Mouse (Mus musculus) liver, postnatal 0 days (tissue): ENCODE measurements around the gene Lrtm2. TPM values are rescaled to one million over a fixed set of nuclear protein-coding genes. Genes with fewer than 3 reads are reported as not detected.
"Not testable (repeated sequence)": the region's sequence is repeated elsewhere in the genome, so short reads cannot be mapped to it uniquely, and the experiment has no call there.

Source experiments
- ATAC-seq: fragments of 200-750 bp; cut with Nextera tagmentation; 2 replicates; pipeline ENCODE4 v1.8.0; 2017; ENCODE audit warnings: mild to moderate bottlenecking, moderate library complexity
- DNase-seq: peaks from one replicate; pipeline ENCODE4 v3.0.0-alpha.2; 2016
- H3K27ac ChIP-seq: fragments of 300-500 bp; sonication (generic); 2 replicates; pipeline ENCODE4 v1.5.1; 2014; ENCODE audit warnings: antibody characterized with exemption, moderate library complexity, mild to moderate bottlenecking, low read depth
- H3K27me3 ChIP-seq: fragments of 300-500 bp; sonication (generic); 2 replicates; pipeline ENCODE4 v1.6.1; 2014; ENCODE audit warnings: low read length, control low read depth, mixed read lengths; ENCODE audit not compliant: insufficient read depth
- H3K36me3 ChIP-seq: fragments of 300-500 bp; sonication (generic); replicated peaks from 2 replicates; pipeline ENCODE4 v1.6.1; 2014; ENCODE audit warnings: mild to moderate bottlenecking, control low read depth, low read length, moderate library complexity, mixed read lengths; ENCODE audit not compliant: insufficient read depth
- H3K4me1 ChIP-seq: fragments of 300-500 bp; sonication (generic); 2 replicates; pipeline ENCODE4 v1.6.1; 2014; ENCODE audit warnings: antibody characterized with exemption, mild to moderate bottlenecking, control low read depth; ENCODE audit not compliant: insufficient read depth
- H3K4me2 ChIP-seq: fragments of 300-500 bp; sonication (generic); 2 replicates; pipeline ENCODE4 v1.6.1; 2014; ENCODE audit warnings: low read depth, mild to moderate bottlenecking, low read length, moderate library complexity, mixed read lengths
- H3K4me3 ChIP-seq: fragments of 300-500 bp; sonication (generic); 2 replicates; pipeline ENCODE4 v1.5.1; 2014; ENCODE audit warnings: low read depth, low read length
- H3K9ac ChIP-seq: fragments of 300-500 bp; sonication (generic); replicated peaks from 2 replicates; pipeline ENCODE4 v1.6.1; 2014; ENCODE audit warnings: mild to moderate bottlenecking, moderate library complexity
- H3K9me3 ChIP-seq: fragments of 300-500 bp; sonication (generic); 2 replicates; pipeline ENCODE4 v1.6.1; 2016; ENCODE audit warnings: mild to moderate bottlenecking, control low read depth, low read length, mixed read lengths
- CTCF ChIP-seq: sonication (generic); IDR thresholded peaks from 2 replicates; pipeline ENCODE4 v1.5.1; 2016; ENCODE audit warnings: antibody characterized with exemption, low read depth
- EP300 ChIP-seq: IDR thresholded peaks from 2 replicates; pipeline ENCODE4 v1.6.1; 2016; ENCODE audit warnings: antibody characterized with exemption, low read depth, mild to moderate bottlenecking
- WGBS: fragments of 180-500 bp; shearing (Covaris S2); extraction: QIAGEN DNeasy Blood & Tissue Kit; methylation state at CpG from one replicate; pipeline ENCODE4 v1.1.7; 2014; ENCODE audit not compliant: insufficient replicate concordance; 5-methylcytosine and 5-hydroxymethylcytosine counted together
- polyA plus RNA-seq: library from polyadenylated mRNA; unstranded; fragments of >200 nt; fragmentation: Nextera tagmentation; extraction: Ambion mirVana; gene quantifications from 2 replicates; pipeline ENCODE4 v1.2.1, GENCODE M21; 2015

The Lrtm2 gene
- polyA plus RNA-seq, 1 experiment from 2014 or later: not detected

- DNase-seq: no peak
- H3K9ac ChIP-seq: no peak overlapping the region
- H3K36me3 ChIP-seq: peaks cover 12% of the 10 kb centered on the region
- TF ChIP-seq EP300 (no peak), CTCF (peak; percentile 35)
- no peaks in the 10 kb centered on the region for H3K9me3 ChIP-seq
- no peak overlapping the region for H3K4me2 ChIP-seq
- H3K4me3 ChIP-seq: no peak overlapping the region
- H3K4me1 ChIP-seq: peaks cover 33% of the 10 kb centered on the region
- ATAC-seq: no peak
- H3K27me3 ChIP-seq: no peaks in the 10 kb centered on the region
- no peak overlapping the region for H3K27ac ChIP-seq
Measured at GRCm38 (mm10) chr6:119371624-119372023, 41.1 kb upstream of the Lrtm2 start.

DNA sequence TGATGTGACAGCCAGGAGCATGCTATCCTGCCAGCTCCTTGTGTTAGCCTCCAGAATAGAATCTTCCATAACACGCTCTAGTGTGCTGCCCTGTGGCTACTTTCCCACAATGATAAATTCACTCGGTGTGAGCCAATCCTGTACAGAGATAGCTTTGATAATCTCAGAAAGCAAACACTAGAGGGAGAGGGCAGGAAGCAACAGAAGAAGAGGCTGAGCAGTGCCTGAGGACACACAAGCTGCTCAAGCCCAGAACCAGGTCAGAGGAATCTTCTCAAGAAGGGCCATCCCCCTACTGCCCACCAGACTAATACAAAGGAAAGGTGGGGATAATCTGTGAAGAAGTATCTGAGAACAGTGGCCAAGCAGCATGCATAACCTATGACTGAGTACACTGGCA lies 36.8 kb upstream of the Lrtm2 start:
- Histone ChIP-seq H3K27ac (no peak overlapping the region), H3K4me2 (no peak overlapping the region), H3K36me3 (peaks cover 37% of the 10 kb centered on the region), H3K27me3 (no peaks in the 10 kb centered on the region), H3K9me3 (no peaks in the 10 kb centered on the region), H3K9ac (no peak overlapping the region), H3K4me1 (peaks cover 3% of the 10 kb centered on the region), H3K4me3 (no peak overlapping the region)
- no peak for TF ChIP-seq EP300
- no peak for TF ChIP-seq CTCF
- DNase-seq (no peak), ATAC-seq (no peak)
- WGBS: 48% methylated on average over 2 of the region's 2 CpGs

GRCm38 (mm10) chr6:119366800-119367199 lies 36.2 kb upstream of the Lrtm2 start:
- peaks cover 40% of the 10 kb centered on the region for H3K36me3 ChIP-seq
- H3K4me1 ChIP-seq, H3K4me3 ChIP-seq, H3K27me3 ChIP-seq, H3K9ac ChIP-seq, H3K9me3 ChIP-seq, ATAC-seq, H3K27ac ChIP-seq, DNase-seq, H3K4me2 ChIP-seq: not testable (repeated sequence)
- 75% methylated on average over 3 of the region's 4 CpGs for WGBS

- Histone ChIP-seq H3K36me3 (peaks cover 57% of the 10 kb centered on the region), H3K27me3 (no peaks in the 10 kb centered on the region), H3K27ac (no peak overlapping the region), H3K9me3 (no peaks in the 10 kb centered on the region), H3K9ac (no peak overlapping the region), H3K4me2 (no peak overlapping the region), H3K4me1 (no peaks in the 10 kb centered on the region; the same call in none of the 2 replicates), H3K4me3 (no peak overlapping the region)
- ATAC-seq (no peak), DNase-seq (no peak)
- WGBS: 79% methylated on average over 5 of the region's 5 CpGs
- TF ChIP-seq CTCF (no peak), EP300 (no peak)
Measured at GRCm38 (mm10) chr6:119363593-119363992, 33.0 kb upstream of the Lrtm2 start.

- Histone ChIP-seq H3K9ac (no peak overlapping the region), H3K4me2 (peak overlapping the region; percentile 27), H3K9me3 (no peaks in the 10 kb centered on the region), H3K27me3 (no peaks in the 10 kb centered on the region), H3K36me3 (peaks cover 81% of the 10 kb centered on the region), H3K4me3 (no peak overlapping the region), H3K27ac (peak overlapping the region; percentile 53), H3K4me1 (no peaks in the 10 kb centered on the region; the same call in none of the 2 replicates)
- TF ChIP-seq EP300 (peak; percentile 93), CTCF (no peak)
- DNase-seq (no peak), ATAC-seq (peak; percentile 84)
- WGBS: 57% methylated on average over 3 of the region's 3 CpGs
Measured at GRCm38 (mm10) chr6:119360925-119361702, 30.5 kb upstream of the Lrtm2 start.

DNA sequence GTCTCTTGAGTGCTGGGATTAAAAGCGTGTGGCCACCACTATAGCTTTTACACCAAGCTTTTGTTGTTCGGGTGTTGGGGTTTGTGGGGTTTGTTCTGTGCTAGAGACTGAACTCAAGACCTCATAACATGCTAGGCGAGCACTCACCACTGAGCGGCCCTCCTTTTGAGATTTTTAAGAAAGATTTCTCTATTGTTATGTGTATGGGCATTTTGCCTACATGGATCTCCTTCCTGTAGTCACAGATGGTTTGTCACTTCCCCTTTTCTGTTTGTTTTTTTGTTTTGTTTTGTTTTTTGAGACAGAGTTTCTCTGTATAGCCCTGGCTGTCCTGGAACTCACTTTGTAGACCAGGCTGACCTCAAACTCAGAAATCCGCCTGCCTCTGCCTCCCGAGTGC lies 29.7 kb upstream of the Lrtm2 start:
- H3K4me3 ChIP-seq, H3K27me3 ChIP-seq, H3K9me3 ChIP-seq, ATAC-seq, H3K4me2 ChIP-seq, H3K4me1 ChIP-seq, H3K9ac ChIP-seq, DNase-seq: not testable (repeated sequence)
- Histone ChIP-seq H3K36me3 (peaks cover 83% of the 10 kb centered on the region), H3K27ac (peak overlapping the region; percentile 53; the same call in 1 of the 2 replicates)
- 72% methylated on average over 6 of the region's 6 CpGs for WGBS
